Mouse (Mus musculus): ENCODE data around the gene Astn1. TPM values are rescaled to one million over a fixed set of nuclear protein-coding genes. Genes with fewer than 3 reads are reported as not detected.

Gene Astn1
- total RNA-seq, 4 experiments from 2014 or later: 162 to 180 (median 164) TPM

- DNase-seq (ENCODE audit: low spot score in 2 of 2): no peak
Measured at GRCm38 (mm10) chr1:158606324-158606723, 244.3 kb downstream of the Astn1 start.

- DNase-seq (ENCODE audit: low spot score in 2 of 2): no peak
Measured at GRCm38 (mm10) chr1:158607201-158607600, 245.1 kb downstream of the Astn1 start.

- no peak for DNase-seq (ENCODE audit: low spot score in 2 of 2)
Measured at GRCm38 (mm10) chr1:158615202-158615601, 253.1 kb downstream of the Astn1 start.

GRCm38 (mm10) chr1:158617943-158618342 is 255.9 kb downstream of the Astn1 start:
- no peak for DNase-seq (ENCODE audit: low spot score in 2 of 2)

GRCm38 (mm10) chr1:158632935-158633334 is 270.9 kb downstream of the Astn1 start:
- no peak for DNase-seq (ENCODE audit: low spot score in 2 of 2)

- no peak for DNase-seq (ENCODE audit: low spot score in 2 of 2)
Measured at GRCm38 (mm10) chr1:158633441-158633840, 271.4 kb downstream of the Astn1 start.

GRCm38 (mm10) chr1:158641306-158641705 is 279.2 kb downstream of the Astn1 start:
- DNase-seq (ENCODE audit: low spot score in 2 of 2): no peak

GRCm38 (mm10) chr1:158642247-158642646 is 280.2 kb downstream of the Astn1 start:
- DNase-seq (ENCODE audit: low spot score in 2 of 2): no peak

- no peak for DNase-seq (ENCODE audit: low spot score in 2 of 2)
Measured at GRCm38 (mm10) chr1:158652799-158653198, 290.7 kb downstream of the Astn1 start.

- DNase-seq (ENCODE audit: low spot score in 2 of 2): no peak
Measured at GRCm38 (mm10) chr1:158653808-158654520, 291.9 kb downstream of the Astn1 start.

- DNase-seq (ENCODE audit: low spot score in 2 of 2): no peak
Measured at GRCm38 (mm10) chr1:158654571-158655205, 292.6 kb downstream of the Astn1 start.

GRCm38 (mm10) chr1:158656986-158657385 is 294.9 kb downstream of the Astn1 start:
- no peak for DNase-seq (ENCODE audit: low spot score in 2 of 2)

GRCm38 (mm10) chr1:158666001-158666400 is 303.9 kb downstream of the Astn1 start:
- DNase-seq (ENCODE audit: low spot score in 2 of 2): no peak

- DNase-seq (ENCODE audit: low spot score in 2 of 2): no peak
Measured at GRCm38 (mm10) chr1:158669971-158670592, 308.0 kb downstream of the Astn1 start.

- no peak for DNase-seq (ENCODE audit: low spot score in 2 of 2)
Measured at GRCm38 (mm10) chr1:158687726-158688125, 325.7 kb downstream of the Astn1 start.

GRCm38 (mm10) chr1:158697423-158697822 is 335.4 kb downstream of the Astn1 start:
- no peak for DNase-seq (ENCODE audit: low spot score in 2 of 2)

GRCm38 (mm10) chr1:158697859-158698569 is 335.9 kb downstream of the Astn1 start:
- no peak for DNase-seq (ENCODE audit: low spot score in 2 of 2)

- no peak for DNase-seq (ENCODE audit: low spot score in 2 of 2)
Measured at GRCm38 (mm10) chr1:158699276-158699675, 337.2 kb downstream of the Astn1 start.

- no peak for DNase-seq (ENCODE audit: low spot score in 2 of 2)
Measured at GRCm38 (mm10) chr1:158700147-158700546, 338.1 kb downstream of the Astn1 start.

GRCm38 (mm10) chr1:158701336-158701735 is 339.3 kb downstream of the Astn1 start:
- DNase-seq (ENCODE audit: low spot score in 2 of 2): no peak

GRCm38 (mm10) chr1:158713301-158714095 is 351.4 kb downstream of the Astn1 start:
- DNase-seq (ENCODE audit: low spot score in 2 of 2): peak in 1 of 2 experiments; percentile 10
